Mouse (Mus musculus) cerebellum, adult 2 months (tissue): ENCODE measurements around the gene Rnf13.
A peak's percentile ranks its signal among the peaks of the same experiment; 100 is the strongest.

Source experiments
- CTCF ChIP-seq: fragments of 200-500 bp; IDR thresholded peaks from 2 replicates; pipeline ENCODE4 v1.5.1; 2011; ENCODE audit warnings: low read depth, mild to moderate bottlenecking, control low read depth, low read length, moderate library complexity, borderline replicate concordance; ENCODE audit not compliant: insufficient read depth
- POLR2A ChIP-seq: fragments of 200-500 bp; IDR thresholded peaks from 2 replicates; pipeline ENCODE4 v1.6.1; 2011; ENCODE audit warnings: low read length, control low read depth, borderline replicate concordance; ENCODE audit not compliant: insufficient read depth

GRCm38 (mm10) chr3:57735511-57736370 is at the start of gene Rnf13:
- TF ChIP-seq CTCF (no peak), POLR2A (peak; percentile 31; the same call in 1 of the 2 replicates)
